Mouse (Mus musculus) cerebellum, adult 2 months (tissue): ENCODE measurements around the gene Srd5a3. TPM values are rescaled to one million over a fixed set of nuclear protein-coding genes. Genes with fewer than 3 reads are reported as not detected.

Experiments used
- DNase-seq, 2 experiments: peaks; one replicate each; pipeline ENCODE4 v3.0.0; 2021
- H3K27ac ChIP-seq: fragments of 200-500 bp; 2 replicates; pipeline ENCODE4 v1.5.1; 2012; ENCODE audit warnings: low read length, control low read depth, inconsistent platforms; ENCODE audit not compliant: insufficient read depth
- H3K27me3 ChIP-seq: fragments of 200-500 bp; 2 replicates; pipeline ENCODE4 v1.6.1; 2012; ENCODE audit warnings: inconsistent platforms, mild to moderate bottlenecking, low read length, moderate library complexity; ENCODE audit not compliant: control insufficient read depth, insufficient read depth
- H3K4me1 ChIP-seq: fragments of 200-500 bp; 2 replicates; pipeline ENCODE4 v1.6.1; 2011; ENCODE audit warnings: low read length; ENCODE audit not compliant: control insufficient read depth, insufficient read depth
- H3K4me3 ChIP-seq: fragments of 200-500 bp; replicated peaks from 2 replicates; pipeline ENCODE3; 2011; ENCODE audit warnings: mild to moderate bottlenecking, low read depth, low read length, control low read depth; ENCODE audit not compliant: insufficient read depth
- CTCF ChIP-seq: fragments of 200-500 bp; IDR thresholded peaks from 2 replicates; pipeline ENCODE4 v1.5.1; 2011; ENCODE audit warnings: low read depth, mild to moderate bottlenecking, control low read depth, low read length, moderate library complexity, borderline replicate concordance; ENCODE audit not compliant: insufficient read depth
- POLR2A ChIP-seq: fragments of 200-500 bp; IDR thresholded peaks from 2 replicates; pipeline ENCODE4 v1.6.1; 2011; ENCODE audit warnings: low read length, control low read depth, borderline replicate concordance; ENCODE audit not compliant: insufficient read depth
- WGBS: fragments of 180-500 bp; shearing (Covaris S2); methylation state at CpG from one replicate; pipeline ENCODE4 v1.1.7; 2018; 5-methylcytosine and 5-hydroxymethylcytosine counted together
- polyA plus RNA-seq: library from polyadenylated mRNA; depleted of rRNA; stranded (reverse); fragments of >200 nt; gene quantifications from 2 replicates; pipeline ENCODE4 v1.2.3, GENCODE M21; 2012

The Srd5a3 gene
- polyA plus RNA-seq, 1 experiment, result 19.3 TPM

- WGBS, result 38% methylated on average over 17 of the region's 17 CpGs
- H3K27ac ChIP-seq, result no peak overlapping the region
- peak overlapping the region; percentile 61 for H3K4me3 ChIP-seq
- no peak for TF ChIP-seq POLR2A
- no peak for TF ChIP-seq CTCF
- H3K4me1 ChIP-seq, result peaks cover 5% of the 10 kb centered on the region; the same call in 1 of the 2 replicates
- no peak for DNase-seq
- no peaks in the 10 kb centered on the region for H3K27me3 ChIP-seq
Observed at GRCm38 (mm10) chr5:76183043-76183749, 43.1 kb downstream of the Srd5a3 start.

GRCm38 (mm10) chr5:76183750-76184261 is 43.7 kb downstream of the Srd5a3 start, which contains the start of gene Tmem165:
TSS of gene Tmem165 (plus strand) at chr5:76183880.
- peak within 1 kb of the TSS; percentile 61 for H3K4me3 ChIP-seq
- peaks cover 5% of the 10 kb centered on the region; the same call in 1 of the 2 replicates for H3K4me1 ChIP-seq
- TF ChIP-seq CTCF (no peak), POLR2A (peak; percentile 77)
- peak within 1 kb of the TSS; percentile 15 for H3K27ac ChIP-seq
- under 1% methylated on average over 57 of the region's 62 CpGs for WGBS
- no peaks in the 10 kb centered on the region for H3K27me3 ChIP-seq
- peak; percentile 96 to 97 for DNase-seq

GRCm38 (mm10) chr5:76184286-76185080 is 44.4 kb downstream of the Srd5a3 start:
- TF ChIP-seq CTCF (no peak), POLR2A (no peak)
- peak overlapping the region; percentile 15 for H3K27ac ChIP-seq
- H3K4me3 ChIP-seq, result peak overlapping the region; percentile 61
- no peaks in the 10 kb centered on the region for H3K27me3 ChIP-seq
- peaks cover 5% of the 10 kb centered on the region; the same call in 1 of the 2 replicates for H3K4me1 ChIP-seq
- DNase-seq, result peak; percentile 60 to 65
- 4% methylated on average over 38 of the region's 38 CpGs for WGBS

GRCm38 (mm10) chr5:76187885-76188284 is 47.8 kb downstream of the Srd5a3 start:
- Histone ChIP-seq H3K27me3 (no peaks in the 10 kb centered on the region), H3K27ac (no peak overlapping the region), H3K4me3 (no peak overlapping the region), H3K4me1 (peaks cover 5% of the 10 kb centered on the region; the same call in 1 of the 2 replicates)
- TF ChIP-seq CTCF, result no peak
- TF ChIP-seq POLR2A, result no peak
- WGBS, result 70% methylated on average over 5 of the region's 5 CpGs
- no peak for DNase-seq

GRCm38 (mm10) chr5:76190609-76191008 is 50.5 kb downstream of the Srd5a3 start:
- no peak for DNase-seq
- Histone ChIP-seq H3K27me3 (no peaks in the 10 kb centered on the region), H3K4me1 (no peaks in the 10 kb centered on the region; the same call in 1 of the 2 replicates), H3K27ac (no peak overlapping the region), H3K4me3 (no peak overlapping the region)
- TF ChIP-seq POLR2A, result no peak
- no peak for TF ChIP-seq CTCF
- 93% methylated on average over 4 of the region's 4 CpGs for WGBS

GRCm38 (mm10) chr5:76193075-76193474 is 53.0 kb downstream of the Srd5a3 start:
- no peak for TF ChIP-seq POLR2A
- TF ChIP-seq CTCF, result no peak

DNA sequence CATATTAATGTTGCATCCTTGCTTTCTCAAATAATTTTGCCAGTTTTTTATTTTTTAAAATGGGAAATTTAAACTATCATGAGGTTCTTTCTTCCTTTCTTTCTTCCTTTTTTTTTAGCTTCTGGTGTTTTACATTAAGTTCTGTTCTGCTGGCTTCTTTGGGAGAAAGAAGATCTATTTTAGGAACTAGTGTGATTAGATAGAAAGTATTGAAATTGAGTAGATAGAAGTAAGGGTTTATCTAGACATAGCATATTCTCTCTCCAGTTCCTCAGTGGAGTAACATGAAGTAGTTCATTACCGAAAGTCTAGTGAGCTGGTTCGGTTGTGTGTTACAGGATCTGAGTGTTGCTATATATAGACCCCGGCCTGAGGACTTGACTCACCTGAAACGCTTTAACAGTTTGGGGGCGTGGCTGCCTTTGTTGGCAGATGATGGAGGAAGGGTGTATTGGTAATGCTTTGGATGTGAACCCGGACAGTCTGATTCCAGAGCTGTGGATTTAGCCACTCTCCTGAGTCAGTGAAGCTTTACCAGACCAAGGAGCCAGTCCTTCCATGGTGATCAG is 54.4 kb downstream of the Srd5a3 start:
- H3K4me1 ChIP-seq, result no peaks in the 10 kb centered on the region
- no peak overlapping the region for H3K4me3 ChIP-seq
- no peak overlapping the region for H3K27ac ChIP-seq
- no peak for DNase-seq
- WGBS, result 70% methylated on average over 6 of the region's 6 CpGs
- TF ChIP-seq POLR2A (no peak), CTCF (no peak)
- H3K27me3 ChIP-seq, result no peaks in the 10 kb centered on the region

More at GRCm38 (mm10) chr5:76193075-76193474, 53.0 kb downstream of the Srd5a3 start:
- H3K4me3 ChIP-seq, result no peak overlapping the region
- no peak overlapping the region for H3K27ac ChIP-seq
- H3K4me1 ChIP-seq, result no peaks in the 10 kb centered on the region
- no peaks in the 10 kb centered on the region for H3K27me3 ChIP-seq
- no peak for DNase-seq
